Mouse (Mus musculus) C2C12 (cell line): Measurements from ENCODE around the gene Neurl2. TPM values are rescaled to one million over a fixed set of nuclear protein-coding genes. Genes with fewer than 3 reads are reported as not detected.
A peak's percentile ranks its signal among the peaks of the same experiment; 100 is the strongest.

ENCODE experiments used
- H3K27me3 ChIP-seq: one replicate; pipeline ENCODE4 v1.6.1; 2011; ENCODE audit not compliant: control insufficient read depth, insufficient read depth, insufficient read length
- H3K36me3 ChIP-seq: one replicate; pipeline ENCODE4 v1.6.1; 2011; ENCODE audit not compliant: control insufficient read depth, insufficient read depth
- H3K4me3 ChIP-seq: one replicate; pipeline ENCODE4 v1.5.1; 2011; ENCODE audit warnings: mild to moderate bottlenecking, control low read depth; ENCODE audit not compliant: poor library complexity, insufficient read depth, severe bottlenecking
- H3K79me2 ChIP-seq: one replicate; pipeline ENCODE4 v1.6.1; 2011; ENCODE audit not compliant: control insufficient read depth, insufficient read depth
- H3K79me3 ChIP-seq: one replicate; pipeline ENCODE4 v1.6.1; 2011; ENCODE audit warnings: low read depth, control low read depth
- H3ac ChIP-seq: one replicate; pipeline ENCODE3; 2011; ENCODE audit warnings: low read depth; ENCODE audit not compliant: control insufficient read depth, insufficient read length
- CEBPB ChIP-seq: IDR thresholded peaks from one replicate; pipeline ENCODE4 v1.6.1; 2011; ENCODE audit warnings: low read depth, mild to moderate bottlenecking, control low read depth, moderate library complexity
- CTCF ChIP-seq: IDR thresholded peaks from one replicate; pipeline ENCODE4 v1.5.1; 2011; ENCODE audit not compliant: control insufficient read depth, insufficient read depth, insufficient read length
- FOSL1 ChIP-seq: IDR thresholded peaks from one replicate; pipeline ENCODE4 v1.8.0; 2011; ENCODE audit warnings: mild to moderate bottlenecking, low read length; ENCODE audit not compliant: poor library complexity, insufficient read depth, severe bottlenecking
- MAX ChIP-seq: IDR thresholded peaks from one replicate; pipeline ENCODE4 v1.6.1; 2011; ENCODE audit warnings: mild to moderate bottlenecking, control low read depth
- MYOD1 ChIP-seq: IDR thresholded peaks from one replicate; pipeline ENCODE4 v1.6.1; 2011; ENCODE audit warnings: low read depth; ENCODE audit not compliant: control insufficient read depth, insufficient read length
- MYOG ChIP-seq: IDR thresholded peaks from one replicate; pipeline ENCODE4 v1.6.1; 2011; ENCODE audit not compliant: control insufficient read depth, insufficient read length; ENCODE audit errors: extremely low read depth
- USF1 ChIP-seq: IDR thresholded peaks from one replicate; pipeline ENCODE4 v1.6.1; 2011; ENCODE audit warnings: low read depth, mild to moderate bottlenecking, control low read depth, moderate library complexity
- polyA plus RNA-seq: library from polyadenylated mRNA; unstranded; fragments of >200 nt; fragmentation: generic; extraction: Trizol; gene quantifications from one replicate; pipeline ENCODE4 v1.2.1, GENCODE M21; 2012; ENCODE audit warnings: missing spikeins

Neurl2 gene
- polyA plus RNA-seq, 1 experiment, result 11.3 TPM

GRCm38 (mm10) chr2:164845782-164846181 is 12.5 kb upstream of the Neurl2 start:
- no peaks in the 10 kb centered on the region for H3K27me3 ChIP-seq
- H3ac ChIP-seq, result no peak overlapping the region
- H3K4me3 ChIP-seq, result no peak overlapping the region
- H3K79me2 ChIP-seq, result no peaks in the 10 kb centered on the region
- no peaks in the 10 kb centered on the region for H3K79me3 ChIP-seq
- no peaks in the 10 kb centered on the region for H3K36me3 ChIP-seq
- no peak for TF ChIP-seq MAX
- no peak for TF ChIP-seq FOSL1
- no peak for TF ChIP-seq CEBPB
- no peak for TF ChIP-seq MYOD1
- TF ChIP-seq MYOG, result no peak
- TF ChIP-seq CTCF, result no peak
- TF ChIP-seq USF1, result no peak

- H3K79me3 ChIP-seq, result peaks cover 8% of the 10 kb centered on the region
- no peaks in the 10 kb centered on the region for H3K27me3 ChIP-seq
- H3K79me2 ChIP-seq, result peaks cover 20% of the 10 kb centered on the region
- no peak overlapping the region for H3ac ChIP-seq
- no peak for TF ChIP-seq MYOG
- TF ChIP-seq USF1, result no peak
- TF ChIP-seq MYOD1, result no peak
- no peak for TF ChIP-seq CTCF
- no peak for TF ChIP-seq FOSL1
- TF ChIP-seq MAX, result no peak
- no peak for TF ChIP-seq CEBPB
- H3K4me3 ChIP-seq, result no peak overlapping the region
- peaks cover 25% of the 10 kb centered on the region for H3K36me3 ChIP-seq
These were observed 1.9 kb upstream of the Neurl2 start for GRCm38 (mm10) chr2:164835164-164835563.

- Histone ChIP-seq H3K79me3 (peaks cover 8% of the 10 kb centered on the region), H3K79me2 (peaks cover 20% of the 10 kb centered on the region), H3K4me3 (peak overlapping the region; percentile 60), H3K27me3 (no peaks in the 10 kb centered on the region), H3K36me3 (peaks cover 19% of the 10 kb centered on the region), H3ac (peak overlapping the region; percentile 86)
- TF ChIP-seq CTCF, result no peak
- TF ChIP-seq CEBPB, result no peak
- TF ChIP-seq USF1, result no peak
- TF ChIP-seq MYOG, result no peak
- no peak for TF ChIP-seq MYOD1
- no peak for TF ChIP-seq MAX
- TF ChIP-seq FOSL1, result no peak
These were observed 1.3 kb upstream of the Neurl2 start for GRCm38 (mm10) chr2:164834531-164834930.

- Histone ChIP-seq H3K79me2 (peaks cover 20% of the 10 kb centered on the region), H3K79me3 (peaks cover 8% of the 10 kb centered on the region), H3ac (peak within 1 kb of the TSS; percentile 86), H3K4me3 (peak within 1 kb of the TSS; percentile 60), H3K27me3 (no peaks in the 10 kb centered on the region), H3K36me3 (peaks cover 6% of the 10 kb centered on the region)
- TF ChIP-seq CTCF (peak; percentile 72), FOSL1 (no peak), MYOD1 (no peak), USF1 (no peak)
These were observed 431 bp downstream of the Neurl2 start, which contains the start of gene Ctsa for GRCm38 (mm10) chr2:164832748-164833301. Gene Ctsa, plus strand, starts transcription at chr2:164832873.

- peaks cover 8% of the 10 kb centered on the region for H3K79me3 ChIP-seq
- peak overlapping the region; percentile 86 for H3ac ChIP-seq
- TF ChIP-seq MYOG (no peak), CEBPB (no peak), CTCF (no peak), MAX (no peak), FOSL1 (no peak), USF1 (no peak), MYOD1 (no peak)
These were observed 1.1 kb downstream of the Neurl2 start for GRCm38 (mm10) chr2:164832032-164832747.

GRCm38 (mm10) chr2:164831029-164831428 is 2.2 kb downstream of the Neurl2 start:
- H3K79me3 ChIP-seq, result peaks cover 8% of the 10 kb centered on the region
- no peaks in the 10 kb centered on the region for H3K27me3 ChIP-seq
- no peak overlapping the region for H3K4me3 ChIP-seq
- H3ac ChIP-seq, result no peak overlapping the region
- TF ChIP-seq CEBPB (no peak), FOSL1 (no peak), MYOG (no peak)
- peaks cover 27% of the 10 kb centered on the region for H3K79me2 ChIP-seq
- H3K36me3 ChIP-seq, result peaks cover 17% of the 10 kb centered on the region

More at GRCm38 (mm10) chr2:164832032-164832747, 1.1 kb downstream of the Neurl2 start:
- Histone ChIP-seq H3K4me3 (peak overlapping the region; percentile 60), H3K79me2 (peaks cover 20% of the 10 kb centered on the region), H3K27me3 (no peaks in the 10 kb centered on the region), H3K36me3 (peaks cover 10% of the 10 kb centered on the region)
